ENCODE assay signal across 7 mouse cellular contexts in genomic region chr11:17160242-17160641, GRCm38 (mm10). TPM values are rescaled to one million over a fixed set of nuclear protein-coding genes. Genes with fewer than 3 reads are reported as not detected.
A peak's percentile ranks its signal among the peaks of the same experiment; 100 is the strongest.
DNase-seq lines count a peak whose midpoint lies in the region; ATAC-seq and TF ChIP-seq lines count a peak whose summit lies in the region.

No protein-coding gene starts in this region.

- no peaks in the 10 kb centered on the region for H3K36me3 ChIP-seq in forebrain, postnatal 0 days (ENCODE audit: insufficient read depth)
- H3K36me3 ChIP-seq in hindbrain, embryonic 14.5 days (replicated peaks; ENCODE audit: control insufficient read depth, insufficient read depth) = no peaks in the 10 kb centered on the region

- peak overlapping the region; percentile 63 for H3K4me2 ChIP-seq in forebrain, postnatal 0 days (ENCODE audit: low read depth)
- H3K4me2 ChIP-seq in hindbrain, embryonic 14.5 days (replicated peaks) = peak overlapping the region; percentile 71

- TF ChIP-seq CTCF in cerebellum, adult 2 months (IDR thresholded peaks at IDR 0.05; ENCODE audit: borderline replicate concordance, insufficient read depth, low read depth, low read length) = peak; percentile 67; the same call in 1 of the 2 replicates
- TF ChIP-seq CTCF in forebrain, postnatal 0 days (IDR thresholded peaks at IDR 0.05; ENCODE audit: low read depth) = peak; percentile 75

- H3K27ac ChIP-seq in cerebellum, adult 2 months (ENCODE audit: insufficient read depth, low read length) = peak overlapping the region; percentile 72
- peak overlapping the region; percentile 97 for H3K27ac ChIP-seq in forebrain, postnatal 0 days (ENCODE audit: low read depth, low read length)
- H3K27ac ChIP-seq in hindbrain, embryonic 14.5 days = peak overlapping the region; percentile 96

- ATAC-seq in forebrain, postnatal 0 days = peak; percentile 16; the same call in 1 of the 2 replicates
- ATAC-seq in hindbrain, embryonic 14.5 days (ENCODE audit: low FRiP score) = no peak

- 1% methylated on average over 12 of the region's 12 CpGs for WGBS in cerebellum, adult 2 months
- WGBS in forebrain, postnatal 0 days = under 1% methylated on average over 12 of the region's 12 CpGs
- 3% methylated on average over 12 of the region's 12 CpGs for WGBS in hindbrain, embryonic 14.5 days

- no peaks in the 10 kb centered on the region for H3K9me3 ChIP-seq in forebrain, postnatal 0 days (ENCODE audit: low read length)
- no peaks in the 10 kb centered on the region for H3K9me3 ChIP-seq in hindbrain, embryonic 14.5 days (ENCODE audit: control insufficient read depth, low read length)

- no peaks in the 10 kb centered on the region for H3K27me3 ChIP-seq in cerebellum, adult 2 months (ENCODE audit: control insufficient read depth, insufficient read depth, low read length)
- no peaks in the 10 kb centered on the region for H3K27me3 ChIP-seq in forebrain, postnatal 0 days (ENCODE audit: insufficient read depth, low read length)
- no peaks in the 10 kb centered on the region for H3K27me3 ChIP-seq in hindbrain, embryonic 14.5 days (ENCODE audit: control insufficient read depth, insufficient read depth, low read length)

- peaks cover 6% of the 10 kb centered on the region for H3K4me1 ChIP-seq in cerebellum, adult 2 months (ENCODE audit: control insufficient read depth, insufficient read depth, low read length)
- H3K4me1 ChIP-seq in forebrain, postnatal 0 days (ENCODE audit: insufficient read depth) = peaks cover 16% of the 10 kb centered on the region; the same call in 1 of the 2 replicates
- H3K4me1 ChIP-seq in hindbrain, embryonic 14.5 days (replicated peaks; ENCODE audit: control insufficient read depth, insufficient read depth, low read length) = peaks cover 37% of the 10 kb centered on the region

- peak overlapping the region; percentile 90 for H3K4me3 ChIP-seq in cerebellum, adult 2 months (replicated peaks; ENCODE audit: insufficient read depth, low read depth, low read length)
- peak overlapping the region; percentile 90 for H3K4me3 ChIP-seq in forebrain, postnatal 0 days (ENCODE audit: low read depth, low read length)
- peak overlapping the region; percentile 99 for H3K4me3 ChIP-seq in hindbrain, embryonic 14.5 days (replicated peaks; ENCODE audit: low read length)

- TF ChIP-seq POLR2A in cerebellum, adult 2 months (IDR thresholded peaks at IDR 0.05; ENCODE audit: borderline replicate concordance, insufficient read depth, low read length) = no peak

- H3K9ac ChIP-seq in forebrain, postnatal 0 days = peak overlapping the region; percentile 99
- H3K9ac ChIP-seq in hindbrain, embryonic 14.5 days = peak overlapping the region; percentile 99

- DNase-seq in WW6 (ENCODE audit: low read depth, low spot score) = peak; percentile 26
- peak; percentile 59 to 78 for DNase-seq in cerebellum, adult 2 months
- peak; percentile 78 for DNase-seq in forebrain, postnatal 0 days
- DNase-seq in hindbrain, embryonic 14.5 days (ENCODE audit: low spot score) = peak; percentile 78
- peak; percentile 55 for DNase-seq in left cerebral cortex, adult 11 months (ENCODE audit: low spot score)
- DNase-seq in lung, postnatal 36 days = peak; percentile 84
- DNase-seq in right cerebral cortex, adult 18-20 months = peak; percentile 66

RNA-seq across cellular contexts. Expression of gene Ppp3r1, which starts 1.2 kb away (rescaled TPM):
- polyA plus RNA-seq in cerebellum, adult 2 months (2012; rRNA removed) = 236 and 240 TPM in 2 replicates
- total RNA-seq in forebrain, postnatal 0 days (2014; rRNA removed) = 92.4 and 114 TPM in 2 replicates
- 186 and 224 TPM in 2 replicates for polyA plus RNA-seq in forebrain, postnatal 0 days (2015; fragmentation: Nextera tagmentation; extraction: Ambion mirVana)
- 240 and 268 TPM in 2 replicates for polyA plus RNA-seq in hindbrain, embryonic 14.5 days (2014; fragmentation: Nextera tagmentation; extraction: Ambion mirVana)

RNA-seq across cellular contexts. Expression of gene Wdr92, which starts 21.7 kb away (rescaled TPM):
- 8.5 and 9.8 TPM in 2 replicates for polyA plus RNA-seq in cerebellum, adult 2 months (2012; rRNA removed)
- total RNA-seq in forebrain, postnatal 0 days (2014; rRNA removed) = 11.6 and 13.0 TPM in 2 replicates
- polyA plus RNA-seq in forebrain, postnatal 0 days (2015; fragmentation: Nextera tagmentation; extraction: Ambion mirVana) = 9.8 and 11.9 TPM in 2 replicates
- polyA plus RNA-seq in hindbrain, embryonic 14.5 days (2014; fragmentation: Nextera tagmentation; extraction: Ambion mirVana) = 21.0 TPM in 2 replicates

RNA-seq across cellular contexts. Expression of gene Pno1, which starts 51.1 kb away (rescaled TPM):
- 16.9 and 17.6 TPM in 2 replicates for polyA plus RNA-seq in cerebellum, adult 2 months (2012; rRNA removed)
- total RNA-seq in forebrain, postnatal 0 days (2014; rRNA removed) = 42.6 and 48.6 TPM in 2 replicates
- 60.4 and 71.0 TPM in 2 replicates for polyA plus RNA-seq in forebrain, postnatal 0 days (2015; fragmentation: Nextera tagmentation; extraction: Ambion mirVana)
- 49.7 and 51.0 TPM in 2 replicates for polyA plus RNA-seq in hindbrain, embryonic 14.5 days (2014; fragmentation: Nextera tagmentation; extraction: Ambion mirVana)

Comparison
In these comparisons a context has a peak if more than half of its experiments do, and no peak if none do; other contexts are left out.
1. DNase-seq: peak in every context shown above with its lines; median percentile 84 in lung, postnatal 36 days; 78 in forebrain, postnatal 0 days; 78 in hindbrain, embryonic 14.5 days; 68 in cerebellum, adult 2 months; 66 in right cerebral cortex, adult 18-20 months; 55 in left cerebral cortex, adult 11 months; 26 in WW6.